Mouse (Mus musculus) limb, embryonic 12.5 days (tissue): ENCODE measurements at regions not wholly inside any gene's neighbourhood (a gene's known extent, or its start where the extent isn't known, plus 50 kb on each side); places are given as distances from the start of the nearest gene placed in this dataset.
A peak's percentile ranks its signal among the peaks of the same experiment; 100 is the strongest.

Source experiments
- ATAC-seq: fragments of 200-750 bp; cut with Nextera tagmentation; 2 replicates; pipeline ENCODE4 v1.8.0; 2017; ENCODE audit warnings: low read depth, moderate TSS enrichment; ENCODE audit not compliant: insufficient number of reproducible peaks, insufficient read depth, low FRiP score, low TSS enrichment
- H3K27ac ChIP-seq: fragments of 300-500 bp; sonication (generic); 2 replicates; pipeline ENCODE4 v1.5.1; 2016; ENCODE audit warnings: mild to moderate bottlenecking, moderate library complexity
- H3K27me3 ChIP-seq: fragments of 300-500 bp; sonication (generic); 2 replicates; pipeline ENCODE4 v1.6.1; 2016; ENCODE audit warnings: mild to moderate bottlenecking, moderate library complexity
- H3K36me3 ChIP-seq: fragments of 300-500 bp; sonication (generic); 2 replicates; pipeline ENCODE4 v1.6.1; 2016; ENCODE audit warnings: mild to moderate bottlenecking, moderate library complexity
- H3K4me1 ChIP-seq: fragments of 300-500 bp; sonication (generic); replicated peaks from 2 replicates; pipeline ENCODE4 v1.6.1; 2016
- H3K4me2 ChIP-seq: fragments of 300-500 bp; sonication (generic); 2 replicates; pipeline ENCODE4 v1.6.1; 2016; ENCODE audit warnings: mild to moderate bottlenecking, moderate library complexity
- H3K4me3 ChIP-seq: fragments of 300-500 bp; sonication (generic); replicated peaks from 2 replicates; pipeline ENCODE4 v1.5.1; 2016; ENCODE audit warnings: mild to moderate bottlenecking
- H3K9ac ChIP-seq: fragments of 300-500 bp; sonication (generic); replicated peaks from 2 replicates; pipeline ENCODE4 v1.6.1; 2016; ENCODE audit warnings: mild to moderate bottlenecking, moderate library complexity
- H3K9me3 ChIP-seq: fragments of 300-500 bp; sonication (generic); 2 replicates; pipeline ENCODE4 v1.6.1; 2016; ENCODE audit warnings: mild to moderate bottlenecking, moderate library complexity
- WGBS: fragments of 180-500 bp; shearing (Covaris S2); methylation state at CpG from one replicate; pipeline ENCODE4 v1.1.7; 2016; 5-methylcytosine and 5-hydroxymethylcytosine counted together

- Histone ChIP-seq H3K4me3 (no peak overlapping the region), H3K27me3 (no peaks in the 10 kb centered on the region), H3K4me2 (no peak overlapping the region), H3K9me3 (no peaks in the 10 kb centered on the region), H3K9ac (no peak overlapping the region), H3K4me1 (peaks cover 19% of the 10 kb centered on the region), H3K27ac (peak overlapping the region; percentile 24; the same call in 1 of the 2 replicates), H3K36me3 (no peaks in the 10 kb centered on the region)
- ATAC-seq = peak; percentile 83
- WGBS = 28% methylated on average over 4 of the region's 4 CpGs
Observed at GRCm38 (mm10) chr4:22997198-22997985, 509.2 kb upstream of the Pou3f2 start.

- H3K27me3 ChIP-seq = no peaks in the 10 kb centered on the region
- H3K9me3 ChIP-seq = no peaks in the 10 kb centered on the region
- H3K4me3 ChIP-seq = no peak overlapping the region
- H3K9ac ChIP-seq = no peak overlapping the region
- no peak overlapping the region for H3K27ac ChIP-seq
- H3K36me3 ChIP-seq = no peaks in the 10 kb centered on the region
- no peak overlapping the region for H3K4me2 ChIP-seq
- peaks cover 7% of the 10 kb centered on the region; the same call in 1 of the 2 replicates for H3K4me1 ChIP-seq
- ATAC-seq = peak; percentile 26; the same call in 1 of the 2 replicates
- WGBS = 14% methylated on average over 4 of the region's 4 CpGs
Observed at GRCm38 (mm10) chr4:22986763-22987468, 498.8 kb upstream of the Pou3f2 start.

- no peaks in the 10 kb centered on the region for H3K27me3 ChIP-seq
Observed at GRCm38 (mm10) chr4:22973585-22974116, 485.5 kb upstream of the Pou3f2 start.

GRCm38 (mm10) chr4:22972784-22973584, 484.8 kb upstream of the Pou3f2 start:
- 33% methylated on average over 11 of the region's 11 CpGs for WGBS
- Histone ChIP-seq H3K36me3 (no peaks in the 10 kb centered on the region), H3K4me1 (peaks cover 5% of the 10 kb centered on the region; the same call in 1 of the 2 replicates), H3K9me3 (no peaks in the 10 kb centered on the region), H3K27me3 (no peaks in the 10 kb centered on the region), H3K9ac (no peak overlapping the region), H3K27ac (no peak overlapping the region), H3K4me3 (no peak overlapping the region), H3K4me2 (peak overlapping the region; percentile 28)
- no peak for ATAC-seq

More at GRCm38 (mm10) chr4:22973585-22974116, 485.5 kb upstream of the Pou3f2 start:
- Histone ChIP-seq H3K27ac (no peak overlapping the region), H3K4me2 (no peak overlapping the region), H3K4me3 (no peak overlapping the region), H3K4me1 (peaks cover 5% of the 10 kb centered on the region; the same call in 1 of the 2 replicates), H3K9ac (no peak overlapping the region), H3K36me3 (no peaks in the 10 kb centered on the region), H3K9me3 (no peaks in the 10 kb centered on the region)
- no peak for ATAC-seq
- WGBS = 60% methylated on average over 4 of the region's 4 CpGs

- Histone ChIP-seq H3K36me3 (no peaks in the 10 kb centered on the region), H3K4me1 (peaks cover 5% of the 10 kb centered on the region; the same call in 1 of the 2 replicates), H3K27ac (no peak overlapping the region), H3K9ac (no peak overlapping the region), H3K4me3 (no peak overlapping the region), H3K4me2 (no peak overlapping the region), H3K27me3 (no peaks in the 10 kb centered on the region), H3K9me3 (no peaks in the 10 kb centered on the region)
- no peak for ATAC-seq
- WGBS = 43% methylated on average over 2 of the region's 2 CpGs
Observed at GRCm38 (mm10) chr4:22971127-22971526, 483.0 kb upstream of the Pou3f2 start.

- no peaks in the 10 kb centered on the region for H3K36me3 ChIP-seq
- no peak overlapping the region for H3K27ac ChIP-seq
- no peak overlapping the region for H3K4me2 ChIP-seq
- WGBS = 2% methylated on average over 5 of the region's 5 CpGs
- H3K4me3 ChIP-seq = no peak overlapping the region
- H3K4me1 ChIP-seq = peaks cover 5% of the 10 kb centered on the region; the same call in 1 of the 2 replicates
- ATAC-seq = no peak
- no peak overlapping the region for H3K9ac ChIP-seq
- no peaks in the 10 kb centered on the region for H3K9me3 ChIP-seq
- no peaks in the 10 kb centered on the region for H3K27me3 ChIP-seq
Observed at GRCm38 (mm10) chr4:22970495-22970894, 482.3 kb upstream of the Pou3f2 start.

GRCm38 (mm10) chr4:22949422-22949821, 461.3 kb upstream of the Pou3f2 start:
- no peak overlapping the region for H3K27ac ChIP-seq
- ATAC-seq = no peak
- 79% methylated on average over 1 of the region's 1 CpGs for WGBS

GRCm38 (mm10) chr4:22948880-22949279, 460.7 kb upstream of the Pou3f2 start:
- H3K9me3 ChIP-seq = no peaks in the 10 kb centered on the region
- no peak for ATAC-seq
- no peaks in the 10 kb centered on the region for H3K36me3 ChIP-seq
- H3K9ac ChIP-seq = no peak overlapping the region
- 87% methylated on average over 4 of the region's 4 CpGs for WGBS
- no peaks in the 10 kb centered on the region for H3K27me3 ChIP-seq
- H3K4me2 ChIP-seq = no peak overlapping the region
- H3K27ac ChIP-seq = no peak overlapping the region
- H3K4me3 ChIP-seq = no peak overlapping the region
- no peaks in the 10 kb centered on the region for H3K4me1 ChIP-seq

More at GRCm38 (mm10) chr4:22949422-22949821, 461.3 kb upstream of the Pou3f2 start:
- no peaks in the 10 kb centered on the region for H3K36me3 ChIP-seq
- no peak overlapping the region for H3K4me3 ChIP-seq
- H3K4me1 ChIP-seq = no peaks in the 10 kb centered on the region
- no peak overlapping the region for H3K9ac ChIP-seq
- no peaks in the 10 kb centered on the region for H3K27me3 ChIP-seq
- H3K4me2 ChIP-seq = no peak overlapping the region
- no peaks in the 10 kb centered on the region for H3K9me3 ChIP-seq

GRCm38 (mm10) chr4:22946788-22947406, 458.7 kb upstream of the Pou3f2 start:
- WGBS = 31% methylated on average over 7 of the region's 7 CpGs
- no peak overlapping the region for H3K4me2 ChIP-seq
- H3K27ac ChIP-seq = no peak overlapping the region
- no peaks in the 10 kb centered on the region for H3K36me3 ChIP-seq
- H3K9me3 ChIP-seq = no peaks in the 10 kb centered on the region
- H3K9ac ChIP-seq = no peak overlapping the region
- H3K27me3 ChIP-seq = no peaks in the 10 kb centered on the region
- no peaks in the 10 kb centered on the region for H3K4me1 ChIP-seq
- ATAC-seq = no peak
- no peak overlapping the region for H3K4me3 ChIP-seq

- WGBS = 82% methylated on average over 1 of the region's 1 CpGs
- Histone ChIP-seq H3K4me1 (no peaks in the 10 kb centered on the region), H3K27ac (no peak overlapping the region), H3K36me3 (no peaks in the 10 kb centered on the region), H3K4me3 (no peak overlapping the region), H3K9ac (no peak overlapping the region), H3K27me3 (no peaks in the 10 kb centered on the region), H3K9me3 (no peaks in the 10 kb centered on the region), H3K4me2 (no peak overlapping the region)
- ATAC-seq = no peak
Observed at GRCm38 (mm10) chr4:22938302-22938701, 450.1 kb upstream of the Pou3f2 start.
